Mouse (Mus musculus): Measurements from ENCODE around the gene Olfr749.

DNA sequence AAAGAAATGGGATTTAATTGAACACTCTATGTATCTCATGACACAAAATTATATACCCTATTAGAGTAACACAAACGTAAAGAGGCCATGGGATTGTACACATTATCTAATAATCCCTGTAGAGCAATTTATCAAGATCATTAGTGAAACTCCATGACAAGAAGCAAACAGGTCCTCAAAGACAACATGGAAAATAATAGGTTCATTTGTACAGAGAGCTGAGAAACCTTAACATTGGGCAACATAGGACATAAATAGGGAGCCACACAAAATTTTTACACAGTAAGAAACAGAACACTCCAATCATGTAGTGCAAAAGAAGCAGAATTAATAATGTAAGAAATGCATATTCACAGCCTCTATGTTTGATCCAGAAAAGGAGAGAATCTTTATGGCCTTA lies 37.8 kb downstream of the Olfr749 start, which contains the start of gene Olfr748:
- TF ChIP-seq POLR2A (IDR thresholded peaks at IDR 0.05; ENCODE audit: control insufficient read depth, extremely low read depth, insufficient read depth, low read length, poor library complexity) (no peak), CTCF (IDR thresholded peaks at IDR 0.05; ENCODE audit: borderline replicate concordance, control insufficient read depth, extremely low read depth, insufficient read depth, low read length, poor library complexity) (no peak)

All from thymus, adult 2 months (tissue).